ENCODE assay signal across 7 mouse cellular contexts in the genomic region with DNA sequence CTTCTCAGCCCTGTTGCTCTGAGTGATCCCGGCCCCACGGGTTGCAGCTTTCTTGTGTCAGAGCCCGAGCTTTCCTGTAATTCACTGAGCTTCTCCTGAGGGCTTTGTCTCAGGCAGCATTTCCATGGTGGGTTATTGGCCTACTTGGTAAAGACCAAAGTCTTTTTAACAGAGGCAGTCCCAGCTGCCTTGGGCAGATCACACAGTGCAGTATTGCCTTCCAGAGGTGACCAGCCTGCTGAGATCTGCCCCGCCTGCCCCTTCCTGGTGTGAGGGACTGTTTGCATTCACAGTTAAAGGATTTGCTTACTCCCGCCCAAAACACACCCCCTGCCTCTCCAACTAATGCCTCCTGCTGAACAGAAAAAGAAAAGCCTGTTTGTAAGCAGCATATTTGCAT. TPM values are rescaled to one million over a fixed set of nuclear protein-coding genes. Genes with fewer than 3 reads are reported as not detected.
DNase-seq lines count a peak whose midpoint lies in the region; ATAC-seq and TF ChIP-seq lines count a peak whose summit lies in the region.

No protein-coding gene starts in this region.

- no peaks in the 10 kb centered on the region for H3K27me3 ChIP-seq in Patski
- H3K27me3 ChIP-seq in intestine, embryonic 16.5 days (replicated peaks; ENCODE audit: control insufficient read depth, insufficient read depth, low read length), result no peaks in the 10 kb centered on the region

- no peaks in the 10 kb centered on the region for H3K9me3 ChIP-seq in intestine, embryonic 16.5 days (ENCODE audit: control insufficient read depth, low read length)

- peak overlapping the region; percentile 34 for H3K9ac ChIP-seq in intestine, embryonic 16.5 days (ENCODE audit: low read depth, low read length)

- CTCF ChIA-PET in Patski (lab: Charles Lee), result interaction anchor here (0.9 to 1.3 kb wide), 2 partner anchors 8 to 36 kb away, joined by 3 read pairs; no protein-coding TSS in a partner anchor

- in situ Hi-C loops in Patski (cut with MboI; ENCODE audit: low pct_unique_long_range_greater_than_20kb), result no loop called here

- no peak overlapping the region for H3K4me3 ChIP-seq in intestine, embryonic 16.5 days (ENCODE audit: low read length)

- WGBS in intestine, embryonic 16.5 days, result 8% methylated on average over 5 of the region's 5 CpGs

- peak overlapping the region; percentile 2; the same call in 1 of the 2 replicates for H3K4me2 ChIP-seq in intestine, embryonic 16.5 days (ENCODE audit: low read depth, low read length)

- POLR2A ChIA-PET in Patski (lab: Charles Lee), result interaction anchor here (0.7 to 1.4 kb wide), 2 partner anchors 23 to 48 kb away, joined by 3 read pairs; no protein-coding TSS in a partner anchor

- peak; percentile 22 for ATAC-seq in Patski
- ATAC-seq in intestine, embryonic 16.5 days, result peak; percentile 49; the same call in 1 of the 2 replicates

- H3K36me3 ChIP-seq in intestine, embryonic 16.5 days (ENCODE audit: control insufficient read depth, insufficient read depth, low read length), result no peaks in the 10 kb centered on the region

- peaks cover 58% of the 10 kb centered on the region for H3K4me1 ChIP-seq in intestine, embryonic 16.5 days (ENCODE audit: control insufficient read depth, insufficient read depth, low read length)

- DNase-seq in Patski (ENCODE audit: low read depth, low spot score), result no peak
- DNase-seq in embryo, embryonic 9.5 days (ENCODE audit: extremely low spot score), result peak; percentile 38
- peak; percentile 65 for DNase-seq in lung, postnatal 10 days
- no peak for DNase-seq in cerebellum, postnatal 25 days
- DNase-seq in right cerebral cortex, postnatal 36 days (ENCODE audit: low spot score in 2 of 2), result no peak
- DNase-seq in B cell, adult 2 months, result no peak

- H3K27ac ChIP-seq in intestine, embryonic 16.5 days (ENCODE audit: low read length), result peak overlapping the region; percentile 77

- TF ChIP-seq CTCF in Patski (IDR thresholded peaks at IDR 0.05), result no peak

RNA-seq across cellular contexts. Expression of a gene that starts 51.2 kb away (rescaled TPM):
- polyA plus RNA-seq in Patski (2021), result 49.4 TPM
- 21.7 and 23.7 TPM in 2 replicates for polyA plus RNA-seq in intestine, embryonic 16.5 days (2015; fragmentation: Nextera tagmentation; extraction: Ambion mirVana)

Comparison
In these comparisons a context has a peak if more than half of its experiments do, and no peak if none do; other contexts are left out.
1. DNase-seq: peak in embryo, embryonic 9.5 days (single experiment) and lung, postnatal 10 days (single experiment); none in Patski (single experiment), cerebellum, postnatal 25 days (0 of 2), right cerebral cortex, postnatal 36 days (0 of 2) and B cell, adult 2 months (0 of 2).